Mouse (Mus musculus) gastrocnemius, postnatal 10 days (tissue): ENCODE measurements around the gene Prep. TPM values are rescaled to one million over a fixed set of nuclear protein-coding genes. Genes with fewer than 3 reads are reported as not detected.

Experiments
- DNase-seq: peaks from one replicate; pipeline ENCODE4 v3.0.0; 2021; ENCODE audit warnings: mixed read lengths
- long read RNA-seq, 2 experiments: library from polyadenylated mRNA; stranded (forward); transcript quantifications; one replicate each; pipeline ENCODE4 v2.0.0; 2021
- total RNA-seq, 2 experiments: library from RNA; stranded (reverse); gene quantifications; 2 replicates each; pipeline ENCODE4 v1.2.3; 2021

The Prep gene
- 10 to 100 TPM in 1 of 2 experiments, 1 to 10 TPM in 1; 9.9 to 10.6 TPM for total RNA-seq
- long read RNA-seq, experiment 1, full-length matches to known transcripts = 54 of 60 reads
- long read RNA-seq, experiment 1, partial matches to known transcripts = 2 of 60 reads
- long read RNA-seq, experiment 1, other reads (novel, unspliced or antisense) = 4 of 60 reads
- long read RNA-seq, experiment 2, full-length matches to known transcripts = 55 of 62 reads
- long read RNA-seq, experiment 2, partial matches to known transcripts = 5 of 62 reads
- long read RNA-seq, experiment 2, other reads (novel, unspliced or antisense) = 2 of 62 reads

GRCm38 (mm10) chr10:45066931-45067308 lies at the start of gene Prep:
Prep (plus strand) TSS chr10:45067203.
- DNase-seq = peak; percentile 97

DNA sequence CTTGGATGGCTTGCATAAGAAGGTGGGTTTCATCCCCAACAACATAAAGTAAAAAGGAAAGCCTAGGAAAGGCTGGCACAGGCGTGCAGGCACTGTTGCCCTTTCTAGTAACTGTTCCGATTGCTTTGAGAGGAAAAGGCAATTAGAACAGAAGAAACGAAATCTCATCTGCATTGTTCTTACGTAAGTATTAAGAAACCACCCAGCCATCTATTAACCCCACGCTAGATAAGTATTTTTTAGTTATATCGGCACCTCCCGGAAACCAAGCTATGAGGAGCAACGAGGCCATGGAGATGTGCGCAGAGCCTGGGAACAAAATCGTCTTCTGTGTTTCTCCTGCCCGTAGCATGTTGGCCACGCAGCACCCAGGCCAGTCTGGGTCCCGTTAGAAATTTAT lies 49.7 kb upstream of the Prep start:
- no peak for DNase-seq

GRCm38 (mm10) chr10:45017851-45018250 lies 49.2 kb upstream of the Prep start:
- no peak for DNase-seq

DNA sequence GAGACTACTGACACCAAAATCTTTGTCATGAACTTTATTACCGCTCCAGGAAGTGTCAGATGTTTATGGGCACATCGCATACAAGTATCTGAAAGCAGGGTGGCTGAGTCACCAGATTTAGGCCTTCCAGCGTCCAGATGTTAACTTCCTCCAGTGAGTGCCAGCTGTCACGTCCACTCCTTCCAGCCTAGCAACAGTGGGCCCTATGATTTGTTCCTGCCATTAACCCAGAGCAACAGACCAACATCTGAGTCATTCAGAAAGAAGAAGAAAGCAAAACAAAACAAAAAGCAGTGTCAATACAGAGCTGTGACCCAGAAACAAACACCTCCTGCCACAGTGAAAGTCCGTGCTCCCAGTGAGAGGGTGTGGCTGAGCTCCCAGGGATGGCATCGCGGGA lies 47.6 kb upstream of the Prep start:
- DNase-seq = no peak

DNA sequence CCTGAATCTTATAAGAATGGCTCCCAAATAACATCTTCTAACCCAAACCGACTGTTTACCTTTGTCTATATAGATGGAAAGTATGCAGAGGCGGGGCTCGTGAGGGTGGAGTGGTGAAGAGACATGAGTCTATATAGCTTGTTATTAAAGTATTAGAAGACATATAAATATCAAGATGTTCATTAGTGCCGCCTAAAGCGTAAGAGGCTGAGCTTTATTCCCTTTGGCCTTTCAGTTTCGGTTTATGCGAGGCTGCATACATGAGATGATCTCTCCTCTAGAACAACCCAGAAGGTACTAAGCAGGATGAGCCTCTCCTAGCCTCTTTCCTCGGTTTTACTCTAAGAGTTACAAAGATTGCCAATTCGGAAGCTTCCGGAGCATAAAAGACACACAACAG lies 47.2 kb upstream of the Prep start:
- DNase-seq = no peak

GRCm38 (mm10) chr10:45020291-45020690 lies 46.7 kb upstream of the Prep start:
- no peak for DNase-seq

GRCm38 (mm10) chr10:45025184-45025583 lies 41.8 kb upstream of the Prep start:
- DNase-seq = no peak

DNA sequence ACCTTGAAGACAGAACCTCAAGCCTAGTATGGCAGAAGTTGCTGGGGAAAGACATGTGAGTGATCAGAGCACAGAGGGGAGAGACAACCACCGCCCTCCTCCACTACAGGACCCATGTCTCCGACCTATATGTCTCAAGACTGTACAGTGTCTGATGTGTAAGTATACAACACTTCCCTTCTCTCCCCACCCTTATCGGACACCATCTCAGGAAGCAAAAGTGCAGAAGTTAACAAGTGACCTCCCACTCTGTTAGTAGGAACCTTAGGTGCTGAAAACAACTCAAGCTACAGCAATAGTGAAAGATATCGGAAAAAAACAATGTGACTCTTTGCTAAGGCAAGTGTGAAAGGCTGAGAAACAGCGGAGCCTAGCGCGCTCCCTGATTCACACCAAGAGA lies 40.1 kb upstream of the Prep start:
- no peak for DNase-seq

DNA sequence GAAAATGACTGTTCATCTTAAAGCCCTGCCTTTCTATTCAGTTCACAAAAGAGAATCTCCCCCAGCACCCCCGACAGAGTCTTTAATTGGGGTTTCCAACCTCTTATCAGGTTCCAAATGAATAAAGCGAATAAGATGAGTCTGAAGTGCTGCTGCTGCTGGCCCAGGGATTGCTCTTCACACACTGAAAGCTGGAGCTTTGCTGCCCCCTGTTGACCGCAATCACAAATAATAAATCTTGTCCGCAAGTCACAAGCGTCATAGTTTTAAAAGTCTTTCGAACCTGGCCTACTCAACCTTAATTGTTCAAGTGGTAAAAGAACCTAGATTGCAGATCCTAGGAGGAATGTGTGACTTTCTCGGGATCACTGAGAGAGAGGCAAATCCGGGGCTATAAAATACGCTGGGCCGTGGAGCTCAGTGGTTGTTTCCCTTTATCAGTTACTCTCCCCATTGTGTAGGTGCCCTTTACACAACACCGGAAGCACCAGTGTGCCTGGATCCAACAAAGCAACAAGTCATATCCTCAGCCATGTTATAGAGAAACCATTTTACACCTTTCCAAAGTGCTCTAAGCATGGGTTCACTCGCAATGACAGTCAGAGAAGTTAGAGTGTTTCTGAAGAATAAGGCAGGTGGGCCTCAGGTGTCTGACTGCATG lies 21.6 kb upstream of the Prep start:
- peak; percentile 83 for DNase-seq

DNA sequence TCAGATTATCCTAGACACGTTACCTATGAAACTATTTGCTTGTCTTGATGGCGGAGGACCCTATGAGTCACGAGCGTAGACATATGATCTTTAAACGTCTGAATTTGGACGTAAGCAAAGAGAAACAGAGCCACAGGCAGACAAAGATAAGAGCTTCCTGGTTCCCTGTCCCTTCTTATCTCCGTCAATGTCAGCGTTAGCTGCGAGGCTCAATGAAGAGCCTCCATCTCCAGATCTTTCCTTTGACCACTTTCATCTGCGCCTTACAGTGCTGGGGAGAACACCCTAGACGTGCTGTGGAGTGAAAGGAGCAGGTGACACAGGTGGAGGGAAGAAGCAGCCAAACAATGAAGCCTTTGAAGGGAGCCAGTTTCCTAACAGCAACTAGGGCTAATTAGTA lies 18.8 kb upstream of the Prep start:
- DNase-seq = no peak

GRCm38 (mm10) chr10:45048622-45049021 lies 18.4 kb upstream of the Prep start:
- no peak for DNase-seq

GRCm38 (mm10) chr10:45051125-45051744 lies 15.8 kb upstream of the Prep start:
- DNase-seq = peak; percentile 83

DNA sequence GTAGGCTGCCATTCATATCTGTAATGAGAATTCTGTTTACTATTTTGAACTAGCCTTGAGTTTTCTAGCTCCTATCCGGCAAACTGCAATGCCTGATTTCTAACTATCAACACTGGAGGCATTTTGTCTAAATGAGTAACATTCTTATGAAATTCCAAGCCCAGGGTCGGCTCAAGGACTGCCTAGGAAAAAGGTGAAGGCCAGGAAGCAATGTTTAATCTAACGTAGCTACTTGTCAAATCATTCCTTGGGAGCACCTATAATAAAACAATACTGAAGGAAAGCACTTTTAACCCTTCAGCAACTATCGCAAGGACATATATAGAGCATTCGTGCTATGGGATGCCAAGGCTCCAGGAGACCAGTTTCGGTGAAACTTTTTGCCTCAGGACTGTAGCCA lies 8.6 kb upstream of the Prep start:
- DNase-seq = no peak

GRCm38 (mm10) chr10:45060841-45061240 lies 6.2 kb upstream of the Prep start:
- DNase-seq = no peak

DNA sequence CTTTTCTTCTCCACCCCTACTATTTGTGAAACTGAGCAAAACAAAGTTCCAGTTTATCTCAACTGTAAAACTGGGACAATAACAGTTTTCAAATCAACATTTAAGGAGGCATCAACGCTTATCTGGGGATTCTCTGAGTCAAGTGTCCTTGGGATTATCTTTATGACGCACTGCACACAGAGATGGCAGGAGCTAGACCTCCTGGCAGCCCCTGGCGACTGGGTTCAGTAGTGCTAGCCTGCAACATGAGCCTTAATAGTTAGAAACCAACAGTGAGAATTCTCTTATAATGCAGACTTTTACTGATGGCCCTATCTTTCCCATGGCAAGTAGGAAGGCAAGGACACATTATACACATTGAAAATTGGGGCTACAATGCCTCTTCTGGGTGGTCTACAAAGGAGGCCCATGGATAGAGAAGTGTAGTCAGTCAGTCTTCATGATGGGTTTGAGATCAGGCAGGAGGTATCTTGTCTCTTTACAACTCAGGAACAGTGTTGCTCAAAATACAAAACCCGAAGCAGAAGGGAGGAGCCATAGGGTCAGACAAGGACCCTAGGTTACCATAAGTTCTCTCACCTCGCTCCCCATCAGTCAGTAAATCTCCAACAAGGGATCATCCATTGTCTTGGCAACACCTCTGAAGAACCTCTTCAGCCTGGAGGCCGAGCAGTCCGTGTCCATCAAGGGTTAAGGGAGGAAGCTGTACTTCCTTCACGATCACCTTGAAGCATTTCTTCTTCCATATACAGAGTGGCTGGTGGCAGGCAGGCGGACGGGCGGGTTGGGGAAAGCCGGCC lies 672 bp upstream of the Prep start:
- no peak for DNase-seq

GRCm38 (mm10) chr10:45067436-45067925 lies 478 bp downstream of the Prep start:
- DNase-seq = no peak

GRCm38 (mm10) chr10:45069557-45069956 lies 2.6 kb downstream of the Prep start:
- no peak for DNase-seq

GRCm38 (mm10) chr10:45070362-45070761 lies 3.4 kb downstream of the Prep start:
- DNase-seq = no peak

DNA sequence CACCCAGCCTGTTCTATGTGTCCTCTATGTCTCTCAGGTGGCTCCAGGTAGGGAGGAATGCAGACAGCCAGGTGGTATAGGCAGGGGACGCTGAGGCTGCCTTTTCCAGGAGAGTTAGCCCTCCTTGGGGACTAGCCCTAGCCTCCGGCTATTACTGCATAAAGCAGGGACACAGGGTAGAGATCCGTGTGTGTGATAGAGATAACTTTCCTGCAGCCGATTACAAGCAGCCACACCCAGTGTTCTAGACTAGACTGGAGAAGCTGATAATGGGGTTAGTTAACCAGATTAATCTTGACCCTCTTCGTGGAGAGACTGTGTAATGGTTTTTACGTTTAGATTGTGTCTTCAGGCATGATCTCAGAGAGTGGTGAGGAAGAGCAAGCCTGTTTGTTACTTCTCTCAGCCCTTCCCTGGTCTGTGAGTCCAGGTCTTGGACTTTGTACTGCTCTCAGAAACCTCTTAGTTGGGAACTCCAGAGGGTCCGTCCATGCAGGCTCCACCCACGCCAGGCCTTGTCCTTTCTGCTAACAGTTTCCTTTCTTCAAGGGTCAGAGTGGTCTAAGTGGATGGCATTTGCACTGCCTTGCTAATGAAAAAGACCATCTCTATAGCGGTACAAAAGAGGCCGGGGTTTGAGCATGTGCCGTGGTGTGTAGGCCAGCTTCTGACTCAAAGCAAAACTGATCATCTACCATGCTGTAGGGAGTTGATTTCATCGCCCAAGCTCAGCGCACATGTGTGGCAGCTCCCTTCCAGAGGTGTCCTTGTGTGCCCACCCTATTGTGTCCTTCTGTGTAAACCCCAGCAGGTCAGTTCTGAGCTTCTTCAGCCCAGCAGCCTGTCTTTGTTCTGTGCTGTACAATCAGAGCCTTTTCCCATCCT lies 4.2 kb downstream of the Prep start:
- no peak for DNase-seq

DNA sequence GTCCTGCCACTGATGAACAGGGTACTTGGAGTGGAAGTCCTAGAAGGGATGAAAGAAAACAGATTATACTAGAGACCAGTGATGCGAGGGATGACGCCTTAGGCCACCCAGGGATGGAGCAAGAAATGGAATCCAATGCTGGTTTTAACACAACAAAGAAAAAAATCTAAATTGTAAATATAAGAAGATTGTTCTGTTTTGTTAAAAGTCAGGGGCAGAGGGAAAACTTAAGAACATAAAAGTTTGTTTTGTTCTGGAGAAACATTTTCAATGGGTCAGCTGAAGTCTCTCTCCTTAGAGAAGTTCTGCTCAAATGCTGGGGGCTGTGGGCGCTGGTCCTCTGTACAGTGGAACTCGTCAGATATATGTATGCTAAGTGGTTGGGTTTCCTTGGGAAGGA lies 5.3 kb downstream of the Prep start:
- DNase-seq = no peak

- no peak for DNase-seq
These were observed 7.5 kb downstream of the Prep start for GRCm38 (mm10) chr10:45074543-45074942.
